In genomic region chr13:34652353-34653241, GRCm38 (mm10) we compare ENCODE assay signal across 8 mouse cellular contexts. TPM values are rescaled to one million over a fixed set of nuclear protein-coding genes. Genes with fewer than 3 reads are reported as not detected.
DNase-seq lines count a peak whose midpoint lies in the region; ATAC-seq lines count a peak whose summit lies in the region.

No protein-coding gene starts in this region.

- H3K9ac ChIP-seq in hindbrain, embryonic 15.5 days: peak overlapping the region; percentile 52

- peak overlapping the region; percentile 68 for H3K4me3 ChIP-seq in brown adipose tissue, adult 24 weeks (ENCODE audit: insufficient read depth, low read depth, low read length)
- peak overlapping the region; percentile 47 for H3K4me3 ChIP-seq in hindbrain, embryonic 15.5 days

- H3K27me3 ChIP-seq in hindbrain, embryonic 15.5 days: peaks cover 35% of the 10 kb centered on the region

- peak overlapping the region; percentile 98 for H3K4me2 ChIP-seq in hindbrain, embryonic 15.5 days

- WGBS in hindbrain, embryonic 15.5 days: under 1% methylated on average over 104 of the region's 105 CpGs

- intact Hi-C loops in left cerebral cortex, postnatal 36 days (cut with DNase I): loop anchor here (5.0 kb wide), 1 partner anchor 60 kb away; no protein-coding TSS in a partner anchor

- no peaks in the 10 kb centered on the region for H3K36me3 ChIP-seq in hindbrain, embryonic 15.5 days

- H3K4me1 ChIP-seq in brown adipose tissue, adult 24 weeks (ENCODE audit: control insufficient read depth, insufficient read depth, insufficient read length, low read length): peaks cover 14% of the 10 kb centered on the region
- peaks cover 25% of the 10 kb centered on the region for H3K4me1 ChIP-seq in hindbrain, embryonic 15.5 days (replicated peaks)

- DNase-seq in MN1 (ENCODE audit: low spot score): peak; percentile 32
- DNase-seq in gastrocnemius, postnatal 10 days: peak; percentile 81
- DNase-seq in left cerebral cortex, postnatal 36 days (ENCODE audit: low spot score in 2 of 2): peak; percentile 35 to 37
- DNase-seq in right cerebral cortex, postnatal 4 days: peak; percentile 49
- DNase-seq in urinary bladder, postnatal 36 days (ENCODE audit: low spot score in 2 of 2): peak; percentile 64 to 78

- no peaks in the 10 kb centered on the region for H3K9me3 ChIP-seq in hindbrain, embryonic 15.5 days

- ATAC-seq in hindbrain, embryonic 15.5 days (ENCODE audit: low FRiP score, low read depth): peak; percentile 62
- peak; percentile 49 for ATAC-seq in megakaryocyte progenitor cell, adult 5-6 weeks (replicated peaks; ENCODE audit: poor library complexity)

- H3K27ac ChIP-seq in brown adipose tissue, adult 24 weeks (replicated peaks; ENCODE audit: low read depth, low read length): peak overlapping the region; percentile 84
- H3K27ac ChIP-seq in hindbrain, embryonic 15.5 days (replicated peaks): peak overlapping the region; percentile 67

RNA-seq across cellular contexts. Expression of gene Pxdc1, which starts 0.7 kb away (rescaled TPM):
- polyA plus RNA-seq in brown adipose tissue, adult 24 weeks (2012; ENCODE audit: insufficient read depth, insufficient read length, missing spikeins): 10.1 and 12.9 TPM in 2 replicates
- total RNA-seq in gastrocnemius, postnatal 10 days (2021): 10 to 100 TPM in 1 of 2 experiments, 1 to 10 TPM in 1; 7.3 to 14.3 TPM
- 10.1 and 12.4 TPM in 2 replicates for polyA plus RNA-seq in hindbrain, embryonic 15.5 days (2015; fragmentation: Nextera tagmentation; extraction: Ambion mirVana)
- total RNA-seq in left cerebral cortex, postnatal 36 days (2021): 1 to 10 TPM; 3.5 to 7.7 TPM
- not detected in 2 replicates for total RNA-seq in megakaryocyte progenitor cell, adult 5-6 weeks (2015)
- not detected in 2 replicates for total RNA-seq in megakaryocyte progenitor cell, adult 5-6 weeks (2017)

Comparison
In these comparisons a context has a peak if more than half of its experiments do, and no peak if none do; other contexts are left out.
1. Peak in every context shown above with its lines: DNase-seq, ATAC-seq, H3K4me3 ChIP-seq and H3K27ac ChIP-seq.
2. RNA of gene Pxdc1, which starts 0.7 kb away (total RNA-seq): 7.3 to 14.3 TPM in gastrocnemius, postnatal 10 days and 3.5 to 7.7 TPM in left cerebral cortex, postnatal 36 days; not detected in megakaryocyte progenitor cell, adult 5-6 weeks; every median in the first group is over 4 times any median in the second.